Mouse (Mus musculus) spleen, adult 2 months (tissue): ENCODE measurements around the gene Ppp1r9b.

ENCODE experiments used
- CTCF ChIP-seq: fragments of 200-500 bp; IDR thresholded peaks from 2 replicates; pipeline ENCODE4 v1.5.1; 2011; ENCODE audit warnings: mild to moderate bottlenecking, inconsistent platforms; ENCODE audit not compliant: insufficient read depth, insufficient read length, insufficient replicate concordance; ENCODE audit errors: extremely low read depth
- POLR2A ChIP-seq: fragments of 200-500 bp; IDR thresholded peaks from 2 replicates; pipeline ENCODE4 v1.6.1; 2011; ENCODE audit warnings: low read depth, low read length, inconsistent platforms

DNA sequence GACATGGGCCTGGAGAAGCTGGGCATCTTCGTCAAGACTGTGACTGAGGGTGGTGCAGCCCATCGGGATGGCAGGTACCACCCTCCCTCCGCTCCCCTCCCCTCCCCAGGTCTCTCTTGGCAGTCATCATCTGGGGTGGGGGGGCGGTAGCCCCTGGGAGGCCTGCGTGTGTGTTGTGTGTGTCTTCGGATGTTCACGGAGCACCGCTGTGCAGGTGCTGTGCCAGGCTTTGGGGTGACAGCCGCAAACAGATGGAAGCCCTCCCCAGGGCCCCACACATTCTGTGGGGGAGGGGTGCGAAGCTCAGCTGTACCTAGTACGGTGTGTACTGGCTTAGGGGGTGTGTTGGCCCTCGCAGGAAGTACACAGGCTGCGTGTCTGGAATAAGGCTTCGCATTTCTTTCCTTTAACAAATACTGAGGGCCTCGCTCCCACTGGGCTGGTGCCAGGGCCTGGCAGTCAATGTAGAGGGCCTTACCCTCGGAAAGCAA lies 7.3 kb downstream of the Ppp1r9b start:
- TF ChIP-seq CTCF (no peak), POLR2A (no peak)
